Mouse (Mus musculus) granulocyte monocyte progenitor cell, adult 5-6 weeks (primary cell): ENCODE measurements around the gene 1810010D01Rik. TPM values are rescaled to one million over a fixed set of nuclear protein-coding genes. Genes with fewer than 3 reads are reported as not detected.

Experiments used
- ATAC-seq: replicated peaks from 2 replicates; pipeline ENCODE4 v1.8.0; 2016; ENCODE audit warnings: mild to moderate bottlenecking, moderate TSS enrichment, inconsistent platforms; ENCODE audit not compliant: poor library complexity, severe bottlenecking
- total RNA-seq, 2 experiments: library from RNA; stranded (forward) in 1 of 2; stranded (reverse) in 1 of 2; fragments of 200-712, 200-1000 nt in 1 of 2; fragments of >200 nt in 1 of 2; fragmentation: Nextera tagmentation in 1 of 2; gene quantifications; 2 replicates each; pipeline ENCODE4 v1.2.3; 2014 to 2017

1810010D01Rik gene
- total RNA-seq, 2 experiments from 2014 or later, result not detected

DNA sequence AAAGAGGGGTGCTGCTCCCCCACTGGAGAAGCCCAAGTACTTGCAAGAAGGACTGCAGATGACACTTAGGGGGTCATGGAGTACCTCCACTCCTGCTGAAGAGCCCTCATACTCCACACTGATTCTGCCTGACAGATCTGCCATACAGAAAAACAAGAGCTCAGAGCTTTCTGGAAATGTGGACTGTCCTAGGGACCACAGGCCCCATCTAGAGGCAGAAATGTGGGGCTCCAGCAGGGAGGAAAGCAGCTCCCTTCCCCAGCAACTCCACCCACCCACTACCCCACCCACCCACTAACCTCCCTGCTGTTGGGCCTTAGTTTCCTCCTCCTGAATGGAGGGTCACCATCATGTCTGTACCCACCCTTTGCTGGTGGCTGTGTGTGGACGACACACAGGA, 8.7 kb upstream of the 1810010D01Rik start:
- ATAC-seq, result no peak

DNA sequence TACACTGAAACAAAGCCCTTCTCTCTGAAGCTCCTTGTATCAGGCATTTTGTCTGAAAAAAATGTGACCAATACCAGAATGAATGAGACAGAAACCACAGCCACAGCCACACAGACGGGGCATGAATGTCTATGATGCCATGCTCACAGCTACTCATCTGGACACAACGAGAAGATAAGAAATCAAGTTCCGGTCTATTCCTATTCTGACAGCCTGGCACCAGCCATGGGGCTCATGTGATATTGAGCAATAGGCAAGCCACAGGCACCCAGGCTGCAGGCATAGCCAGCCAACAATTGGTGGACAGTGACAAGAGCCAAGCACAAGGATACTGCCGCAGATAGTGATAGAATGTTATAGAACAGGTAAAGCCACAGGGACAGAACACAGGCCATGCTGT, 7.6 kb upstream of the 1810010D01Rik start:
- ATAC-seq, result peak; percentile 90

GRCm38 (mm10) chr7:145211680-145212659, 4.1 kb upstream of the 1810010D01Rik start:
- no peak for ATAC-seq

DNA sequence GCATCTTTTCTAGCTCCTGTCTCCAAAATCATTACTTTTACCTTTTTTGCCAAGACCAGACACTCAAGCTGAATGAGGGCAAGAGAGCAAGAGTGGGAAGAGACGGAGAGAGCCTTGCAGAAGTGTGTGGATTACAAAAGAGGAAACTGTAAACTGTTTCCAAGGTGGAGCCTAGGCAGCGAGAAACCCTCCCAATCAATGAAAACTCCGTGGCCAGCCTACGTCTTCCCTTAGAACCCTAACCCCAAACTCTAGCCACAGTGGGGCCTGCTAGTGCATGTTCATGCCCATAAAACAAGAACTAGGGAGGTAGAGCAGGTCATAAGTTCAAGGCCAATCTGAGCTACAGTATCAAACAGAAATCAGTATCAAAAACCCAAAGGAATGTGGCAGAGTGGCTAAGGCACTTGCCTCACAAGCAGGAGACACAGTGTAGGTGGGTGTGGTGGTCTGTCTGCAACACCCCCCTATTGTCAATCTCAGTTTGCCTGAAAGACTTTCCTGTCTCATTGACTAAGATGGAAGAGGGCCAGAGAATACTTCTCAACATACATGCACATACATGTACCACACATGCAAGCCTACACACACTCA, 2.7 kb upstream of the 1810010D01Rik start:
- peak; percentile 52 for ATAC-seq

DNA sequence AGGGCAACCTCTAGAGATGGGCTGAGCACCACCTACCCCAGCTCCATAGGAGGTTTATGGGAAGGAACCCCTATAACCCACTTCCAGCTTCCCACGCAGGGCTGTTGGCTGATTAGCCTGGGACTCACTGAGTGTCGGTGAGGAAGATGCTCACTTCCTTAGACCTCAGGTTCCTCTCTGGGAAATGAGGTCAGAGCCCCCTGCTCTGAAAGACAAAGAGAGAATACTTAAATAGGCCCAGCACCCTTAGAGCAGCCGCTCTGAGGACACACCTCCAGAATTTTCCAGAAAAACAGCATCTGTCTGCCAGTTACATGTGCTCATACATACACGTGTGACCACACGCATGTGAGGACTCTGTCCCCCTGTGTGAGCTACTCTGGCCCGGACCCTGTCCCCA, 1.1 kb downstream of the 1810010D01Rik start:
- ATAC-seq, result peak; percentile 22; the same call in 1 of the 2 replicates

GRCm38 (mm10) chr7:145206056-145206610, 1.8 kb downstream of the 1810010D01Rik start:
- peak; percentile 59 for ATAC-seq

- ATAC-seq, result no peak
These were observed 2.5 kb downstream of the 1810010D01Rik start for GRCm38 (mm10) chr7:145205363-145205902.

GRCm38 (mm10) chr7:145199711-145200110, 8.2 kb downstream of the 1810010D01Rik start:
- ATAC-seq, result no peak

- ATAC-seq, result peak; percentile 63
These were observed 9.7 kb downstream of the 1810010D01Rik start for GRCm38 (mm10) chr7:145198223-145198714.

DNA sequence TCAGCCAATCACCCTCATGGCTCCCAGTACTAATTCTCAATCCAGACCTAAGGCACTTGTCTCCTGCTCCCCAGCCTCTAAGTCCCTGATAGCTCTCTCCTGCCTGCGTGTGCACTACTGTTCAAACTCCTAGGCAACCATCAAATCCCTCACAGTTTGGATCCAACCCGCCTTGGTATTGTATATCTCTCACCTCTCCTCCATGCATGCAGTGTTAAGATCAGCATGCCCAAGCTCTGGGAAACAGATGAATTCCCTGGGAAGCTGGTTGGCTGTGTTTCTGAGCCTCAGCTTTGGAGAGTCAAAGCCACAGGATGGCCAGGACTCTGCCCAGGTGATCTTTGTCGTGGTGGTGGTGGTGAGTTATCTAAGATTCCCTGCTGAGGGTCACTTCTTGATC, 10.2 kb downstream of the 1810010D01Rik start:
- ATAC-seq, result no peak

- ATAC-seq, result no peak
These were observed 10.9 kb downstream of the 1810010D01Rik start for GRCm38 (mm10) chr7:145197042-145197441.

DNA sequence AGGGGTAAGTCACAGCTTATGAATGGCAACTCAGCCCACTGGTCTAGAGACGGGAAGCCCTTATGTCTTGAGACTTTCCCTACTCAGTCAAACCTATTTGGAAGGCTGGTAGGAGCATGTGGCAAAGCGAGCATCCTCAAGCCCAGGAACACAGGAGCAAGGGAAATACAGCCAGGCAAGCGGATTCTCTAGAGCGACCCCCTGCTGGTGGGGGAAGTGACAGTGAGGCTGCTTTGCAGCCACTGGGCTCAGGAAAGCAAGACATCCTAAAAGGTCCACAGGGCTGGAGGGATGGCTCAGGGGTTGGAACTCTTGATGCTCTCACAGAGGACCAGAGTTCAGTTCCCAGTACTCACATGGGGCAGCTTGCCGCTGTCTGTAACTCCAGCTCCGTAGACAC, 11.6 kb downstream of the 1810010D01Rik start:
- ATAC-seq, result no peak

- peak; percentile 36 for ATAC-seq
These were observed 12.6 kb downstream of the 1810010D01Rik start for GRCm38 (mm10) chr7:145195186-145195927.

DNA sequence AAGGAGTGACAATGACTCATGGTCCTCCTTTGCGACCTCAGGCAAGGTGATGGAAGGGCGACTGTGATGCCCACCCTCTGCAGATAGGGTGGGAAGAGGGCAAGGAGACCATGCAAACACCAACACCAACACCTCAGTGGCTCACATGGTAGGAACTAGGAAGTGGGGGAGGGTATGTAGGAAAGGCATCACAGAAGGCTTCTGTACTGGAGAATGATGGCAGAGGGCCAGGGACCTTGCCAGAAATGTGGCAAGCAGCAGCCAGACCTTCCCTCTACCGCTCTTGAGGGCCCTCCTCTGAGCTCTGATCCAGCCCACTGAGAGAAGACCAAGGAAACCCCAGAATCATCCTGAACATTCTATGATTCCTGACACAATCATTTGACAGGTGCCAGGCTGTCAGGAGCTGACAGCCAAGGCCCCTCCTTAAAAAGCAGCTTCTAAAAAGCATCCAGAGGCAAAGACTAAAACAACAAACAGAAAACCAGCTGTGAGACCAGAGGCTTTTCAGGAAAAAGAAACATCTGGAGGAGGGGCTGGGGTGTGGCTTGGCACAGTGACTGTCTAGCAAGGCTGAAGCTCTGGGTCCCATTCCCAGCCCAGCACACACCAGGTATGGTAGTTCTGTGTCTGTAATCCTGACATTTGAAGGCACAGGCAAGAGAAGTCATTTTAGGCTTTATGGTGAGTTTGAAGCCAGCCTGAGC, 13.3 kb downstream of the 1810010D01Rik start:
- no peak; the same call in 1 of the 2 replicates for ATAC-seq

DNA sequence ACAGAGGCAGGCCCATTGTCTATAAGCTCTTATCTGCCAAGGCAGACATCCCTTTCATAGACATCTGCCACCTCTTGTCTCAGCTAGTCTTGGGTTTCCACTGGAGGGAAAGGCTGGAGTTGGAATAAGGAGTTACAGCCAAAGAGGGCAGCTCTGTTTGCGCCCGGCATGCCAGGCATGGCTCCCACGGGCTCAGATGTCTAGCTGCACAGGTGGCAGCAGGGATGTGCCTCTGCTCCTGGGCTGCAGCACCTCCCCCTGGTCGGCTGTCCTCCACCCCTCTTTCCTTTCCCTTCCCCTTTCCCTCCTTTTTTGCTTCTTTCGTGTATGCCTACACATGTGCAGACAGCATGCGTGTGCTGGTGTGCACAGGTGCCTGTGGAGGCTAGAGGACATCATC, 15.1 kb downstream of the 1810010D01Rik start:
- ATAC-seq, result no peak

- ATAC-seq, result peak; percentile 57
These were observed 17.4 kb downstream of the 1810010D01Rik start for GRCm38 (mm10) chr7:145190520-145190919.

DNA sequence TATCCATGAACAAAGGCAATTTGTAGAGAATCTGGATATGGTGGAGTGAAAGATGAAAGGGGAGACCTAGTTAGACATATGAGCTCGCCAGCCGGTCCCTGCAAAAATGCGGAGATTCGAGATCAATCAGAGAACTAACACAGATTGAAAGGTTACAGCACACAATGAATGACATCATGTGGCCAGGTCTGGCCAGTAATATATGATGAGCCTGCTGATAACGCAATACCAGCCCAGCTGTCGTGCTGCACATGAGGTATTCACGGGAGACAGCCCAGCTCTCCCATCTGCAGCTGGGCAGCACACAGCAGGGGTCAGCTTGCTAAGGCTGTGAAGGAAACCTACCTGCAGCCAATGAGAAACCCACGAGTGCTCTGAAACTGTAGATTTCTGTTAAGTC, 18.6 kb downstream of the 1810010D01Rik start:
- ATAC-seq, result no peak

DNA sequence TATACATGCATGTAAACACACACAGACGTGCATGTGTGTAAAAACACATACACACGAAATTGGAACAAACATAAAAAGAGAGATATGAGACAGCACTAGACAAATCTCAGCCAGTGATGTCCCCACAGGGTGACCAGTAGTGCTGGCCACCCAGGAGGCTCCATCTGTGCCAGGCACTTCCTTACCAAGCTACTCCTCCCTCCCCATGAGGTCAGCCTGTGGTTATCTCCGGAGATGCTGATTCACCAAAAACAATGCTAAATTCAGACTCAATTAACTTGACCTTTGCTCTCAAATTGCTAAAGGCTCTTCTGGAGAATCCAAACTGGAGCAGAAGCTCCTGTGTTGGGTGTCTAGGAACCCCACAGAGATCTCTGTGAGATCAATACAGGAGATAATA, 20.1 kb downstream of the 1810010D01Rik start:
- no peak for ATAC-seq

DNA sequence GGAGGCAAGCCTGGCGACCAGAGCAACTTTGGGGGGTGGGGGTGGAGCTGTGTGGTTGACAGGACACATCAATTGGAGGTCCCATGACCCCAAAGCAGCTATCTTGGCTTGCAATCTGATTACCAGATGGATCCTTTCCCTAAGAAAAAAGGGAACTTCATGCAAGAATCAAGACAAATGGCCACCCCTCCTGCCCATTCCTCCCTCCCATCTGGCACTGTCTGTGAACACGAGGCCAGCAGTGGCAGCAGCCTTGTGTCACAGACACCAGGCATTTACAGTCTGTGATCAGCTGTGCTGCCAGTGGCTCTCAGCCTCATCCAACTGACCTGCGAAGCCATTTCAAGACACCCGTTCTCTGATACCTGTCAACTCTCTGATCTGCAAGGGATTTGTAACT, 25.5 kb downstream of the 1810010D01Rik start:
- ATAC-seq, result peak; percentile 66
